Mouse (Mus musculus): ENCODE results near the gene Ftl1. TPM values are rescaled to one million over a fixed set of nuclear protein-coding genes. Genes with fewer than 3 reads are reported as not detected.

The Ftl1 gene
- polyA plus RNA-seq, 1 experiment from 2014 or later = 5,197 TPM

GRCm38 (mm10) chr7:45460860-45461314, 1.2 kb upstream of the Ftl1 start:
- peak; percentile 8; the same call in 1 of the 2 replicates for ATAC-seq (ENCODE audit: borderline replicate concordance, extremely low read depth, low FRiP score, low TSS enrichment)

GRCm38 (mm10) chr7:45460377-45460776, 693 bp upstream of the Ftl1 start:
- peak overlapping the region; percentile 26; the same call in 1 of the 2 replicates for H3K9ac ChIP-seq

More at GRCm38 (mm10) chr7:45460860-45461314, 1.2 kb upstream of the Ftl1 start:
- no peaks in the 10 kb centered on the region for H3K9me3 ChIP-seq
- H3K9ac ChIP-seq = no peak overlapping the region
- peaks cover 44% of the 10 kb centered on the region for H3K4me1 ChIP-seq
- 8% methylated on average over 13 of the region's 13 CpGs for WGBS
- peak overlapping the region; percentile 59 for H3K4me2 ChIP-seq
- H3K4me3 ChIP-seq = 0 out of 2 replicates have a peak overlapping the region, but pooled peaks have one; percentile 1
- H3K36me3 ChIP-seq = peaks cover 50% of the 10 kb centered on the region
- no peaks in the 10 kb centered on the region for H3K27me3 ChIP-seq
- peak overlapping the region; percentile 89 for H3K27ac ChIP-seq

GRCm38 (mm10) chr7:45458748-45459563, 728 bp downstream of the Ftl1 start:
- H3K36me3 ChIP-seq = peaks cover 58% of the 10 kb centered on the region
- peak; percentile 64 for ATAC-seq (ENCODE audit: borderline replicate concordance, extremely low read depth, low FRiP score, low TSS enrichment)

More at GRCm38 (mm10) chr7:45460377-45460776, 693 bp upstream of the Ftl1 start:
- H3K27me3 ChIP-seq = no peaks in the 10 kb centered on the region
- peak overlapping the region; percentile 59 for H3K4me2 ChIP-seq
- H3K4me3 ChIP-seq = peak overlapping the region; percentile 76
- peaks cover 39% of the 10 kb centered on the region for H3K4me1 ChIP-seq
- 51% methylated on average over 7 of the region's 7 CpGs for WGBS
- 0 out of 2 replicates have a peak, but pooled peaks have one; percentile 0 for ATAC-seq (ENCODE audit: borderline replicate concordance, extremely low read depth, low FRiP score, low TSS enrichment)
- peaks cover 52% of the 10 kb centered on the region for H3K36me3 ChIP-seq
- H3K9me3 ChIP-seq = no peaks in the 10 kb centered on the region
- peak overlapping the region; percentile 89 for H3K27ac ChIP-seq

GRCm38 (mm10) chr7:45457204-45458060, 2.3 kb downstream of the Ftl1 start:
- peak overlapping the region; percentile 72 for H3K4me2 ChIP-seq
- no peaks in the 10 kb centered on the region for H3K9me3 ChIP-seq
- peaks cover 55% of the 10 kb centered on the region for H3K36me3 ChIP-seq
- no peaks in the 10 kb centered on the region for H3K27me3 ChIP-seq
- peaks cover 36% of the 10 kb centered on the region for H3K4me1 ChIP-seq
- peak overlapping the region; percentile 76 for H3K4me3 ChIP-seq
- peak overlapping the region; percentile 47; the same call in 1 of the 2 replicates for H3K27ac ChIP-seq
- 47% methylated on average over 10 of the region's 10 CpGs for WGBS
- peak overlapping the region; percentile 85 for H3K9ac ChIP-seq
- no peak for ATAC-seq (ENCODE audit: borderline replicate concordance, extremely low read depth, low FRiP score, low TSS enrichment)

More at GRCm38 (mm10) chr7:45458748-45459563, 728 bp downstream of the Ftl1 start:
- Histone ChIP-seq H3K27me3 (no peaks in the 10 kb centered on the region), H3K9me3 (no peaks in the 10 kb centered on the region), H3K4me3 (peak overlapping the region; percentile 76), H3K4me2 (peak overlapping the region; percentile 72), H3K4me1 (peaks cover 36% of the 10 kb centered on the region), H3K9ac (peak overlapping the region; percentile 85), H3K27ac (peak overlapping the region; percentile 83)
- under 1% methylated on average over 43 of the region's 43 CpGs for WGBS

GRCm38 (mm10) chr7:45456721-45457203, 2.9 kb downstream of the Ftl1 start:
- Histone ChIP-seq H3K27me3 (no peaks in the 10 kb centered on the region), H3K4me1 (peaks cover 34% of the 10 kb centered on the region), H3K36me3 (peaks cover 55% of the 10 kb centered on the region), H3K9ac (no peak overlapping the region), H3K4me3 (no peak overlapping the region; the same call in 1 of the 2 replicates), H3K4me2 (peak overlapping the region; percentile 72), H3K27ac (0 out of 2 replicates have a peak overlapping the region, but pooled peaks have one; percentile 47), H3K9me3 (no peaks in the 10 kb centered on the region)
- WGBS = 39% methylated on average over 9 of the region's 9 CpGs
- no peak for ATAC-seq (ENCODE audit: borderline replicate concordance, extremely low read depth, low FRiP score, low TSS enrichment)

GRCm38 (mm10) chr7:45455932-45456696, 3.6 kb downstream of the Ftl1 start:
- Histone ChIP-seq H3K27ac (no peak overlapping the region), H3K27me3 (no peaks in the 10 kb centered on the region), H3K9ac (no peak overlapping the region), H3K9me3 (no peaks in the 10 kb centered on the region), H3K36me3 (peaks cover 54% of the 10 kb centered on the region), H3K4me2 (no peak overlapping the region), H3K4me3 (no peak overlapping the region), H3K4me1 (peaks cover 29% of the 10 kb centered on the region)
- ATAC-seq (ENCODE audit: borderline replicate concordance, extremely low read depth, low FRiP score, low TSS enrichment) = no peak
- WGBS = 69% methylated on average over 13 of the region's 13 CpGs

GRCm38 (mm10) chr7:45454971-45455370, 4.7 kb downstream of the Ftl1 start:
- Histone ChIP-seq H3K9me3 (no peaks in the 10 kb centered on the region), H3K4me2 (no peak overlapping the region), H3K9ac (no peak overlapping the region), H3K4me3 (no peak overlapping the region), H3K4me1 (peaks cover 17% of the 10 kb centered on the region), H3K27ac (no peak overlapping the region), H3K27me3 (no peaks in the 10 kb centered on the region), H3K36me3 (peaks cover 56% of the 10 kb centered on the region)
- 87% methylated on average over 15 of the region's 15 CpGs for WGBS
- ATAC-seq (ENCODE audit: borderline replicate concordance, extremely low read depth, low FRiP score, low TSS enrichment) = no peak

- no peak overlapping the region for H3K9ac ChIP-seq
- H3K4me1 ChIP-seq = no peaks in the 10 kb centered on the region
- no peaks in the 10 kb centered on the region for H3K9me3 ChIP-seq
- no peak overlapping the region for H3K27ac ChIP-seq
- no peak overlapping the region for H3K4me2 ChIP-seq
- ATAC-seq (ENCODE audit: borderline replicate concordance, extremely low read depth, low FRiP score, low TSS enrichment) = peak; percentile 58; the same call in 1 of the 2 replicates
- 54% methylated on average over 23 of the region's 23 CpGs for WGBS
- H3K27me3 ChIP-seq = no peaks in the 10 kb centered on the region
- H3K36me3 ChIP-seq = peaks cover 57% of the 10 kb centered on the region
- no peak overlapping the region for H3K4me3 ChIP-seq
Observed at GRCm38 (mm10) chr7:45451344-45451982, 8.2 kb downstream of the Ftl1 start.

GRCm38 (mm10) chr7:45449974-45450373, 9.7 kb downstream of the Ftl1 start:
- Histone ChIP-seq H3K9me3 (no peaks in the 10 kb centered on the region), H3K9ac (no peak overlapping the region), H3K4me3 (no peak overlapping the region), H3K36me3 (peaks cover 56% of the 10 kb centered on the region), H3K4me2 (no peak overlapping the region), H3K27me3 (no peaks in the 10 kb centered on the region), H3K4me1 (no peaks in the 10 kb centered on the region), H3K27ac (no peak overlapping the region)
- no peak for ATAC-seq (ENCODE audit: borderline replicate concordance, extremely low read depth, low FRiP score, low TSS enrichment)
- 81% methylated on average over 1 of the region's 1 CpGs for WGBS

- no peak overlapping the region for H3K4me3 ChIP-seq
- peak; percentile 34 for ATAC-seq (ENCODE audit: borderline replicate concordance, extremely low read depth, low FRiP score, low TSS enrichment)
- no peak overlapping the region for H3K4me2 ChIP-seq
- H3K9me3 ChIP-seq = no peaks in the 10 kb centered on the region
- H3K9ac ChIP-seq = no peak overlapping the region
- no peak overlapping the region for H3K27ac ChIP-seq
- no peaks in the 10 kb centered on the region for H3K27me3 ChIP-seq
- no peaks in the 10 kb centered on the region for H3K4me1 ChIP-seq
- peaks cover 53% of the 10 kb centered on the region for H3K36me3 ChIP-seq
- WGBS = 36% methylated on average over 11 of the region's 11 CpGs
Observed at GRCm38 (mm10) chr7:45447325-45447990, 12.2 kb downstream of the Ftl1 start.

Data from lung, embryonic 15.5 days (tissue).